Mouse (Mus musculus): ENCODE measurements around the gene Mier2.

- no peak for TF ChIP-seq CTCF (conservative IDR thresholded peaks at IDR 0.05; ENCODE audit: low read length)
- TF ChIP-seq NANOG (IDR thresholded peaks at IDR 0.05; ENCODE audit: borderline replicate concordance, low read length): no peak
- TF ChIP-seq POU5F1 (IDR thresholded peaks at IDR 0.05; ENCODE audit: borderline replicate concordance, low read length): no peak
Observed at GRCm38 (mm10) chr10:79594111-79594510, 39.1 kb upstream of the Mier2 start.
